Mouse (Mus musculus) intestine, embryonic 15.5 days (tissue): ENCODE results near the gene Vps13c. TPM values are rescaled to one million over a fixed set of nuclear protein-coding genes. Genes with fewer than 3 reads are reported as not detected.

Experiments
- ATAC-seq: fragments of 200-750 bp; cut with Nextera tagmentation; 2 replicates; pipeline ENCODE4 v1.8.0; 2017; ENCODE audit warnings: moderate TSS enrichment, moderate library complexity
- H3K27ac ChIP-seq: fragments of 300-500 bp; sonication (generic); 2 replicates; pipeline ENCODE4 v1.5.1; 2015; ENCODE audit warnings: mild to moderate bottlenecking, inconsistent platforms
- H3K27me3 ChIP-seq: fragments of 300-500 bp; sonication (generic); replicated peaks from 2 replicates; pipeline ENCODE4 v1.6.1; 2015; ENCODE audit warnings: inconsistent platforms
- H3K36me3 ChIP-seq: fragments of 300-500 bp; sonication (generic); 2 replicates; pipeline ENCODE4 v1.6.1; 2015; ENCODE audit warnings: inconsistent platforms
- H3K4me1 ChIP-seq: fragments of 300-500 bp; sonication (generic); replicated peaks from 2 replicates; pipeline ENCODE4 v1.6.1; 2015; ENCODE audit warnings: inconsistent platforms
- H3K4me2 ChIP-seq: fragments of 300-500 bp; sonication (generic); replicated peaks from 2 replicates; pipeline ENCODE4 v1.6.1; 2015; ENCODE audit warnings: mild to moderate bottlenecking, inconsistent platforms
- H3K4me3 ChIP-seq: fragments of 300-500 bp; sonication (generic); replicated peaks from 2 replicates; pipeline ENCODE4 v1.5.1; 2015; ENCODE audit warnings: inconsistent platforms
- H3K9ac ChIP-seq: fragments of 300-500 bp; sonication (generic); 2 replicates; pipeline ENCODE4 v1.6.1; 2015; ENCODE audit warnings: inconsistent platforms
- H3K9me3 ChIP-seq: fragments of 300-500 bp; sonication (generic); 2 replicates; pipeline ENCODE4 v1.6.1; 2016; ENCODE audit warnings: inconsistent platforms
- WGBS: fragments of 180-500 bp; shearing (Covaris S2); methylation state at CpG from one replicate; pipeline ENCODE4 v1.1.7; 2015; 5-methylcytosine and 5-hydroxymethylcytosine counted together
- polyA plus RNA-seq: library from polyadenylated mRNA; unstranded; fragments of >200 nt; fragmentation: Nextera tagmentation; extraction: Ambion mirVana; gene quantifications from 2 replicates; pipeline ENCODE4 v1.2.1, GENCODE M21; 2015

The Vps13c gene
- polyA plus RNA-seq: 5.2 and 5.6 TPM in 2 replicates

DNA sequence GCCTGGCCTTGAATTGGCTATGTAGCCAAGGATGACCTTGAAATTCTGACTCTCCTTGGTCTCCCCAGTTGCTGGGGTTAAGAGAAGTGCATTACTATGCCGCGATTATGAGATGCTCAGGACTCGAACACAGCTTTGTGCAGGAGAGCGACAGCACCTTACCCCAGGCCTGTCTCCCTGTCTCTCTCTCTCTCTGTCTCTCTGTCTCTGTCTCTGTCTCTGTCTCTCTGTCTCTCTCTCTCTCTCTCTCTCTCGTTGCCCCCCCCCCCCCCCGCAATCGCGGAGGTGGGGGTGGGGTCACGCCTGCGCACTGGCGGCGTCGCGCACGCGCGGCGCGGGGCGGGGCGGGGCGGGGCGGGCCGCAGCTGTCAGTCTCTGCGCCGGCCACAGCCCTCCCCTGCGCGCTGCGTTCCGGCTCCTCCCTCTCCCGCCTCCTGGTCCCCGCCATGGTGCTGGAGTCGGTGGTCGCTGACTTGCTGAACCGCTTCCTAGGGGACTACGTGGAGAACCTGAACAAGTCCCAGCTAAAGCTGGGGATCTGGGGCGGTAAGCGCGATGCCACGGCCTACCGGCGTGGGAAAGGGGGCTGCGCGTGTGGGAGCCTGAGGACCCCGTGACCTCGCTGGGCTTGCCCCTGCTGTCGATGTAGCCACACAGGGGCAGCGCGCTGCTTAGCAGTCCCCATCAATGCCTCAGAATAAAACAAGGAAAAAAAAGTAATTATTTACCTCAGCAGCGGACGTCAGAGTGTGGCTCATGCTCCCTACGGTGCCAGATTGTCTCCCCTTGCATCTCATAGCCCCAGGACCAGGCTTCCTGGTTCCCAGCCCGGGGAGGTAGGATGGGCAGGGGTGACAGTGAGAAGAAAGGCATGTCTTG, at the start of gene Vps13c:
TSS of gene Vps13c (plus strand) at position 416 of the 879 bp plus-strand sequence.
- Histone ChIP-seq H3K4me2 (peak within 1 kb of the TSS; percentile 73), H3K9me3 (no peaks in the 10 kb centered on the region), H3K9ac (peak within 1 kb of the TSS; percentile 78), H3K4me3 (peak within 1 kb of the TSS; percentile 83), H3K4me1 (peaks cover 7% of the 10 kb centered on the region; the same call in 1 of the 2 replicates), H3K36me3 (no peaks in the 10 kb centered on the region), H3K27me3 (no peaks in the 10 kb centered on the region), H3K27ac (peak within 1 kb of the TSS; percentile 58; the same call in 1 of the 2 replicates)
- under 1% methylated on average over 50 of the region's 53 CpGs for WGBS
- peak; percentile 98 for ATAC-seq

DNA sequence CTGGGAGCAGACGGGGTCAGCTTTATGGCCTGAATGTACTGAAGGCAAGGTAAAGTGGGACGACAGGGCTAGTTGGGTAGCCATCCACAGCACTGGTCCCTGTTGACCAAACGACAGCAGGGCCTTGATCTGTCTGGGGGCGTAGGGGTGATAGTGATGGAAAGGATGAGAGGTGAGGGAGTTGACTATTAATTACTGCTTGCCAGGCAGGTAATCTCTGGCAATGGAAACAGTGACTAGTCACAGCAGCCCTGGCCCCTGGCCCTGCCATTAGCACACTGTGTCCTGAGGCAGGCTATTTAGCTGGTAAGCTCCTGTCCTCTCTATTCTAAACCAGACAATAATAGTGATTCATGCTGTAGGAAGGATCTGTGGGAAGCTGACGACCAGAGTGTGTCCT, 47.8 kb upstream of the Vps13c start:
- no peaks in the 10 kb centered on the region for H3K36me3 ChIP-seq
- no peaks in the 10 kb centered on the region for H3K9me3 ChIP-seq
- H3K4me1 ChIP-seq: peaks cover 5% of the 10 kb centered on the region; the same call in 1 of the 2 replicates
- no peak for ATAC-seq
- no peak overlapping the region for H3K4me3 ChIP-seq
- no peaks in the 10 kb centered on the region for H3K27me3 ChIP-seq
- H3K27ac ChIP-seq: no peak overlapping the region
- H3K9ac ChIP-seq: no peak overlapping the region
- WGBS: 72% methylated on average over 5 of the region's 5 CpGs
- no peak overlapping the region for H3K4me2 ChIP-seq

DNA sequence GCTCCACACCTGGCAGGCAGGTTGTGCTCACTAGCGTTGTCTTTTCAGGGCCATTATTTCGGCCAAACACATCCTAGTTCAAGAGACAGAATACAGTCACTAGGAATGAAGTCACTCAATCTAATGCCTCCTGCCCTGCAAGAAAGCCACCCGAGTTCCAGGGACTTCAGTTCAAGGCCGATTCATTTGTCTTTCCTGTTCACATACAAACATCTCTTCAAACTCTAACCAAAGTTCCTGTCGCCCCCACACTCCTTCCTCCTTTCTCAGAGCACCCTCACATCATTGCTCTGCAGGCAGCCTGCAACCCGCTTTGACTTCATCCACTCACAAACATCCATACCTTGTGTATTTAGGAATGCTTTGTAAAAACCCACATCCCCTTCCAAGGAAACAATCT, 46.7 kb upstream of the Vps13c start:
- Histone ChIP-seq H3K4me1 (peaks cover 5% of the 10 kb centered on the region; the same call in 1 of the 2 replicates), H3K9me3 (no peaks in the 10 kb centered on the region), H3K27ac (no peak overlapping the region), H3K9ac (no peak overlapping the region), H3K4me2 (no peak overlapping the region), H3K4me3 (no peak overlapping the region), H3K36me3 (no peaks in the 10 kb centered on the region), H3K27me3 (no peaks in the 10 kb centered on the region)
- no peak for ATAC-seq
- 70% methylated on average over 6 of the region's 6 CpGs for WGBS

DNA sequence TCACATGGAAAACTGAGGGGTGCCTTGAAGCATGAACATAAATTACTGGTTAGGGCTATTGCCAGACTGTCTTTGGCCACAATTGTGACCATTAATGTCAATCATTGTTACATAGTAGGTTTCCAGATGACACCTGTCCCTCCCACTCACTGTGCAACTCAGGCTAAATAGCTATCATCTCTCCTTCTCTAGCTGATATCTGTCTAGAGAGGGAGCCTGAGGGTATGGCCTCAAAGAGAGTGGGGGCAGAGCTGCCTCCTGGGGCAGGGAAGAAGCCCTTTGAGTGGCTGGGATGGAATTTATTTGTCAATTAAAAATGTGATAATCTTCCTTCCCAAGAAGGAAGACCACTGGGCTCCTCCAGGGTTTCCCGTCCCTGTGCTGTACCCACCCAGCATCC, 46.0 kb upstream of the Vps13c start:
- Histone ChIP-seq H3K9ac (no peak overlapping the region), H3K4me1 (peaks cover 5% of the 10 kb centered on the region; the same call in 1 of the 2 replicates), H3K36me3 (no peaks in the 10 kb centered on the region), H3K4me3 (no peak overlapping the region), H3K27ac (no peak overlapping the region), H3K9me3 (no peaks in the 10 kb centered on the region), H3K27me3 (no peaks in the 10 kb centered on the region), H3K4me2 (no peak overlapping the region)
- whole genome bisulfite sequencing: 91% methylated on average over 1 of the region's 1 CpGs
- ATAC-seq: no peak

DNA sequence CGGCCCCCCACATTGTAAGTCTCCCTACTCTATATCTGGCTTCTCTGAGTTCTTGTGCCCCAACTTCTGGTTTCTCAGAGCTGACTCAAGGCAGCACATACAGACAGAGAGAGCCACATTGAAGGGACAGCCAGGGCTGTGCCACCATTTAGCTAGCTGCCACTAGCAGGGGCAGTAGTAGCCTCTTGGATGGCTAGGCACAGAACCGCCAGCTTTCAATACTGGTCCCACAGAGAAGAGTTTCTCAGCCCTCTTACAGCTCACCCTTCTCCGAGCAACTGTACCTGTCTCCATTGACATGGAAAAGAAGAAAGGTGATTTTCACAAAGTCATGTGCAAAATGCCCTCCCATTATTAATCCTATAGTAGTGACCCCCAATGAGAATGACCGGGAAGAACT, 45.5 kb upstream of the Vps13c start:
- no peak for ATAC-seq
- Histone ChIP-seq H3K4me1 (peaks cover 5% of the 10 kb centered on the region; the same call in 1 of the 2 replicates), H3K9ac (no peak overlapping the region), H3K27me3 (no peaks in the 10 kb centered on the region), H3K4me3 (no peak overlapping the region), H3K9me3 (no peaks in the 10 kb centered on the region), H3K27ac (no peak overlapping the region), H3K4me2 (no peak overlapping the region), H3K36me3 (no peaks in the 10 kb centered on the region)
- WGBS: 82% methylated on average over 4 of the region's 4 CpGs

DNA sequence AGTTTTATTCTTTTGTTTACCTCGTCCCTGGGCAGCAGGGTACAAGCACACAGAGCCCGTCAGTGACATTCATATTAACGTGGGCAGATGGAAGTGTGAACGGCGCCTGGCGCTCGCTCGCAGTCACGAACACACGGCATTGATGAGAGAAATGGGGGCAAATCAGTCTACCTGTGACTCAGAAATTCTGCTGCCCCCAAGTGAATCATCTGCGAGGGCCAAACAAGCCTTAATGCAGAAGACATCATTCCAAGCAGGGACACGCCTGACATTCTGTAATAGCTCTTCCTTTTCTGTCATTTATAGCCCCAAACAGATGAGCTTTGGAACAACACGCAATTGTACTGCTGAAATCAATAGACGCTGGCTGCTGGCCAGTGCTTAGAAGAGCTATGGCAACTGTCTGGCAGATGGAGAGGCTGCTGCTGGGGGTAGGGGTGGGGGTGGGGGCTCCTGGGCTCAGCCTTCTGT, 45.0 kb upstream of the Vps13c start:
- peaks cover 5% of the 10 kb centered on the region; the same call in 1 of the 2 replicates for H3K4me1 ChIP-seq
- no peak overlapping the region for H3K4me3 ChIP-seq
- no peak overlapping the region for H3K27ac ChIP-seq
- WGBS: 57% methylated on average over 14 of the region's 14 CpGs
- ATAC-seq: peak; percentile 63
- H3K9ac ChIP-seq: no peak overlapping the region
- no peaks in the 10 kb centered on the region for H3K36me3 ChIP-seq
- H3K27me3 ChIP-seq: no peaks in the 10 kb centered on the region
- peak overlapping the region; percentile 26; the same call in 1 of the 2 replicates for H3K4me2 ChIP-seq
- H3K9me3 ChIP-seq: no peaks in the 10 kb centered on the region

DNA sequence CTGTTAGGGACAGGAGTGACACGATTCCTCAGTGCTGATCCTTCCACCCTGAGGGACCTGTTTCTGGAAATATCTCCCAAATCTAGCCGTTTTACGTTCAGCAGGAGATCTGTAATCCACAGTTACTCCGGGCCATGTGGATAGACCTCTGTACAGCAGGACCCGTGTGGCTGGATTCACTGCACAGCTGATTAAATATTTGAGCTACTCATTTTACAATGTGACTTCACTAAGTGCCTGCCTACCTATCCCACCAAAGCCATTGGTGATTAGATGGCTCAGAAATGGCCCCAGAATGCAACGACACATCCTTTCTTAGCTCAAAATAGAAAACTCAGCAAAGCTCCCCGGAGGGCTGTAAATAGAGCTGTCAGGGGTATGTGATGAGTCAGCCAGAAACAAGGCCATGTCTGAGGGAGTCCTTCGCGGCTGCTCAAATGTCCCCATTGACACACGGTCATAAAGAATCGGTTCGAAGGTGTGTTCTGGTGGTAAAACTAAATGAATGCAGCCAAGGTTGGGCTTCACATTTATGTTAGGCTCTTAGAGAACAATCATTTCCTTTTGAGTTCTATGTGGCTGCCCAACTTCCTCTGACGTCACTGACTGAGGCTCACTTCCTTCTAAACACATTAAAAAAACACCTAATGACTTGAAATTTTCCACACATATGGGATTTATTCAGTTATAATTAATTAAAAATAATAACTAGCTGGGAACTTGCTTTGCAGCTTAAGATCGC, 40.9 kb upstream of the Vps13c start:
- no peaks in the 10 kb centered on the region for H3K9me3 ChIP-seq
- WGBS: 50% methylated on average over 14 of the region's 14 CpGs
- no peaks in the 10 kb centered on the region for H3K27me3 ChIP-seq
- H3K9ac ChIP-seq: no peak overlapping the region
- no peak overlapping the region for H3K27ac ChIP-seq
- H3K36me3 ChIP-seq: no peaks in the 10 kb centered on the region
- H3K4me2 ChIP-seq: no peak overlapping the region
- peaks cover 5% of the 10 kb centered on the region; the same call in 1 of the 2 replicates for H3K4me1 ChIP-seq
- no peak overlapping the region for H3K4me3 ChIP-seq
- ATAC-seq: peak; percentile 70

GRCm38 (mm10) chr9:67802241-67802640, 38.0 kb upstream of the Vps13c start:
- Histone ChIP-seq H3K4me3 (no peak overlapping the region), H3K27ac (no peak overlapping the region), H3K4me2 (no peak overlapping the region), H3K27me3 (no peaks in the 10 kb centered on the region), H3K4me1 (no peaks in the 10 kb centered on the region), H3K9ac (no peak overlapping the region), H3K36me3 (no peaks in the 10 kb centered on the region), H3K9me3 (no peaks in the 10 kb centered on the region)
- WGBS: 43% methylated on average over 6 of the region's 6 CpGs
- no peak for ATAC-seq

GRCm38 (mm10) chr9:67807000-67807399, 33.2 kb upstream of the Vps13c start:
- H3K27me3 ChIP-seq: no peaks in the 10 kb centered on the region
- H3K27ac ChIP-seq: no peak overlapping the region
- WGBS: 55% methylated on average over 5 of the region's 5 CpGs
- no peak overlapping the region for H3K4me2 ChIP-seq
- H3K4me1 ChIP-seq: no peaks in the 10 kb centered on the region
- H3K36me3 ChIP-seq: no peaks in the 10 kb centered on the region
- no peak for ATAC-seq
- no peaks in the 10 kb centered on the region for H3K9me3 ChIP-seq
- no peak overlapping the region for H3K4me3 ChIP-seq
- H3K9ac ChIP-seq: no peak overlapping the region

DNA sequence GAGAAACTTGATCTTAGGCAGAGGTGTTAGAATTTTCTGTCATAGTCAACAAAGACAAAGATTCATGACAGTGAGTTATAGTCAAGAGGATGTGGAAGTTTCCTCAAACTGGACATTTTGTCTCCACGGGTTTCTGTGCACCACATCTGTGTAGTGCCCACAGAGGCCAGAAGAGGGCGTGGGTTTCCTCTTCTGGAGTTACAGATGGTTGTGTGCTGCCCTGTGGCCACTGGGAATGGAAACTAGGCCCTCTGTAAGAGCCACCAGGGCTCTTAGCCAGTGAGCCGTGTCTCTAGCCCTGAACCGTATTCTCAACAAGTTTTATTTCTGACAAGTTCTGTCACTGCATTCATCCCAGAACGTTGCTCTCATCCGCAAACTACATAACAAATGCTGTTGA, 29.7 kb upstream of the Vps13c start:
- Histone ChIP-seq H3K27me3 (no peaks in the 10 kb centered on the region), H3K9me3 (no peaks in the 10 kb centered on the region), H3K36me3 (no peaks in the 10 kb centered on the region), H3K27ac (no peak overlapping the region), H3K4me2 (no peak overlapping the region), H3K9ac (no peak overlapping the region), H3K4me1 (peaks cover 6% of the 10 kb centered on the region; the same call in 1 of the 2 replicates), H3K4me3 (no peak overlapping the region)
- 57% methylated on average over 6 of the region's 6 CpGs for WGBS
- no peak for ATAC-seq

- no peaks in the 10 kb centered on the region for H3K27me3 ChIP-seq
- 70% methylated on average over 3 of the region's 3 CpGs for WGBS
- no peak for ATAC-seq
- no peak overlapping the region for H3K4me2 ChIP-seq
- H3K9ac ChIP-seq: no peak overlapping the region
- H3K27ac ChIP-seq: no peak overlapping the region
- H3K4me1 ChIP-seq: peaks cover 6% of the 10 kb centered on the region; the same call in 1 of the 2 replicates
- H3K36me3 ChIP-seq: no peaks in the 10 kb centered on the region
- no peak overlapping the region for H3K4me3 ChIP-seq
- no peaks in the 10 kb centered on the region for H3K9me3 ChIP-seq
These were observed 29.1 kb upstream of the Vps13c start for GRCm38 (mm10) chr9:67811116-67811515.

- Histone ChIP-seq H3K9me3 (no peaks in the 10 kb centered on the region), H3K4me3 (no peak overlapping the region), H3K4me2 (no peak overlapping the region), H3K36me3 (no peaks in the 10 kb centered on the region), H3K27me3 (no peaks in the 10 kb centered on the region), H3K4me1 (peaks cover 6% of the 10 kb centered on the region; the same call in 1 of the 2 replicates), H3K9ac (no peak overlapping the region), H3K27ac (no peak overlapping the region)
- 65% methylated on average over 4 of the region's 4 CpGs for WGBS
- ATAC-seq: no peak
These were observed 27.0 kb upstream of the Vps13c start for GRCm38 (mm10) chr9:67813171-67813570.
